Mouse (Mus musculus) neural tube, embryonic 15.5 days (tissue): Measurements from ENCODE around the gene Prune2. TPM values are rescaled to one million over a fixed set of nuclear protein-coding genes. Genes with fewer than 3 reads are reported as not detected.

Source experiments
- ATAC-seq: fragments of 200-750 bp; cut with Nextera tagmentation; 2 replicates; pipeline ENCODE4 v1.8.0; 2017; ENCODE audit warnings: mild to moderate bottlenecking, moderate TSS enrichment, moderate library complexity; ENCODE audit not compliant: low FRiP score
- H3K27ac ChIP-seq: fragments of 300-500 bp; sonication (generic); replicated peaks from 2 replicates; pipeline ENCODE4 v1.5.1; 2015; ENCODE audit warnings: mild to moderate bottlenecking, inconsistent platforms
- H3K27me3 ChIP-seq: fragments of 300-500 bp; sonication (generic); replicated peaks from 2 replicates; pipeline ENCODE4 v1.6.1; 2015; ENCODE audit warnings: inconsistent platforms
- H3K36me3 ChIP-seq: fragments of 300-500 bp; sonication (generic); 2 replicates; pipeline ENCODE4 v1.6.1; 2015; ENCODE audit warnings: inconsistent platforms
- H3K4me1 ChIP-seq: fragments of 300-500 bp; sonication (generic); 2 replicates; pipeline ENCODE4 v1.6.1; 2015; ENCODE audit warnings: inconsistent platforms
- H3K4me2 ChIP-seq: fragments of 300-500 bp; sonication (generic); 2 replicates; pipeline ENCODE4 v1.6.1; 2015; ENCODE audit warnings: inconsistent platforms, mild to moderate bottlenecking, moderate library complexity
- H3K4me3 ChIP-seq: fragments of 300-500 bp; sonication (generic); replicated peaks from 2 replicates; pipeline ENCODE4 v1.5.1; 2015; ENCODE audit warnings: mild to moderate bottlenecking, inconsistent platforms
- H3K9ac ChIP-seq: fragments of 300-500 bp; sonication (generic); replicated peaks from 2 replicates; pipeline ENCODE4 v1.6.1; 2015; ENCODE audit warnings: mild to moderate bottlenecking, inconsistent platforms
- H3K9me3 ChIP-seq: fragments of 300-500 bp; sonication (generic); replicated peaks from 2 replicates; pipeline ENCODE4 v1.6.1; 2016; ENCODE audit warnings: inconsistent platforms
- WGBS: fragments of 180-500 bp; shearing (Covaris S2); methylation state at CpG from one replicate; pipeline ENCODE4 v1.1.7; 2015; ENCODE audit warnings: mixed read lengths; 5-methylcytosine and 5-hydroxymethylcytosine counted together
- polyA plus RNA-seq: library from polyadenylated mRNA; unstranded; fragments of >200 nt; fragmentation: Nextera tagmentation; extraction: Ambion mirVana; gene quantifications from 2 replicates; pipeline ENCODE4 v1.2.1, GENCODE M21; 2015

The Prune2 gene
- polyA plus RNA-seq, 1 experiment from 2014 or later: 11.5 TPM

DNA sequence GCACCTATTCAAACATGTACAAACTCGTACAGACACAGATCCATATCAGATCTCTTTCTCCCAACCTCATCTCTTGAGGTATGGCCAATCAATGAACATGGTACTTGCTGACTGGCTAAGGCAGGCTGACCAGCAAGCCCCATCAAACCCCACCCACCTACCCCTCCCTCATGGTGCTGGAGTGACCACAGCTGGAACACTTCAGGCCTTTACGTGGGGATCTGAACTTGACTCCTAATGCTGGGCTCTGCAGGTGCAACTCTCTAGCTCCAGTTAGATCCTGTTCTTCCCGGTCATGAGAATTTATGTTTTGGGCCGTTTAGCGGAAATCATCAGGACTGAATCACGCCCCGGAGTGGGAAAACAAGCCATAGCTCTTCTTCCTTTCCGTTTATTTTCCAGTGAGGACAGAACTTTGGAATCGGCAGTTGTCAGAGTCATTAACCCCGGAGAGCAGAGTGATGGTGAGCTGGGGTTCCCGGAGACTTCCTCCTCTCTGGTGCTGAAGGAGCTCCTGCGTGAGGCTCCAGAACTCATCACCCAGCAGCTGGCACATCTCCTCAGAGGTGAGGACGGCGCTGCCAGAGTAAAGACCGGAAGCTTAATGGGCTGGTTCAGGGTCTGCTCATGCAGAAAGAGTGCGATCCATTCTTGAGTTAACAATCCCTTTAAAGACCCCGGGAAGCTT, 50.4 kb downstream of the Prune2 start:
- H3K27ac ChIP-seq: no peak overlapping the region
- no peak for ATAC-seq
- no peaks in the 10 kb centered on the region for H3K9me3 ChIP-seq
- no peaks in the 10 kb centered on the region for H3K27me3 ChIP-seq
- H3K4me3 ChIP-seq: no peak overlapping the region
- no peak overlapping the region for H3K4me2 ChIP-seq
- 57% methylated on average over 17 of the region's 17 CpGs for WGBS
- H3K9ac ChIP-seq: no peak overlapping the region
- H3K36me3 ChIP-seq: no peaks in the 10 kb centered on the region
- no peaks in the 10 kb centered on the region for H3K4me1 ChIP-seq

DNA sequence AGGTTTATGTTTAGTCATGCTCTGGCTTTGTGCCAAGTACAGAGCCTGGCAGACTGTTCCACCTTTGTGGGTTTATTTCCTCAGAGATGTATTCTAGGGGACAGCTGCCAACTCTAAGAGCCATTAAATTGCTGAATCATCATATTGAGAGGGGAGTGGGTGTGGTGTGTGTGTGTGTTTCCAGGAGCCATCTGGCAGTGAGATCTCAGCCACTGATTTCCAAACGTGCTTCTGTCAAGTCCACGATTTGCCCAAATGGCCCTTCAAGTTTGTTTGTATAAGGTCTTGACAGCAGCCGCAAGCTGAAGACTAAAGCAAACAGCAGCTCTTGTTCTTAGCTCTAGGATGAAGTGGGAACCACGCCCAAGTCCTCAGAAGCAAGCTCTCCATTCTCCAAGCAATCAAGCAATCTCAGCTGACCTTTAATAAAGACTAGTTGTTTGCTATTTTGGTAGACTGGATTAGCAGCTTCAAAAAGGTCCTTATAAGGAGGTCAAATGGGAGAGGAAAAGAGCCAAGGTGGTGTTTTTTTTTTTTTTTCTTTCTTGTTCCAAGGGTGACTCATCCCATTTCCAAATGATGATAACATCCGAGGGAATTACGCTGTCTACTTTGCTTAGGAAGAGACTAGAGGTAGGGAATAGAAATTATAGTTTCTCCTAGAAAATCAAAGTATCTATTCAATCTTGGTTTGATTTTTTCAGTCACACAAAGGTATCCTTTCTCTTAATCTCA, 55.5 kb downstream of the Prune2 start:
- H3K9me3 ChIP-seq: no peaks in the 10 kb centered on the region
- WGBS: 57% methylated on average over 6 of the region's 6 CpGs
- no peak overlapping the region for H3K9ac ChIP-seq
- H3K4me1 ChIP-seq: no peaks in the 10 kb centered on the region
- H3K4me2 ChIP-seq: no peak overlapping the region
- no peak overlapping the region for H3K27ac ChIP-seq
- no peaks in the 10 kb centered on the region for H3K36me3 ChIP-seq
- no peak overlapping the region for H3K4me3 ChIP-seq
- H3K27me3 ChIP-seq: no peaks in the 10 kb centered on the region
- no peak for ATAC-seq

DNA sequence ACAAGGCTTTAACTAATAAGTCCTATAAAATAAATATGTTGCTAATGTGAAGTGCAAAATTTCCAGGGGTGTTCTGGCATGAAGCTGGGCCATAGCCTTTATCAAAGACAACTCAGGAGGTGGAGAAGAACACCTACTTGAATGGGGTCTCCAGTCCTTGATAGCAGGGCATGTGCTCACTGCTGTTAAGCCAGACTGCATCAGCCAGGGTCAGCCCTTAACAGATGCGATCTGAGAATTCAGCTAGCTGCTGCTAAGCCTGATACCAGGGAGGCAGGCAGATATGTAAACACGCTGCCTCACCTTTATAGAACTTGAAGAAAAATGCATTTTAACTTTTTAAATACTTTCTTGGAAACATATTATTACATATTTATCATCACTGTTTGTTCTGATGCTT, 57.2 kb downstream of the Prune2 start:
- H3K9ac ChIP-seq: no peak overlapping the region
- no peak overlapping the region for H3K4me3 ChIP-seq
- H3K27me3 ChIP-seq: no peaks in the 10 kb centered on the region
- H3K27ac ChIP-seq: no peak overlapping the region
- H3K4me2 ChIP-seq: no peak overlapping the region
- 85% methylated on average over 2 of the region's 2 CpGs for WGBS
- H3K9me3 ChIP-seq: no peaks in the 10 kb centered on the region
- H3K4me1 ChIP-seq: no peaks in the 10 kb centered on the region
- no peaks in the 10 kb centered on the region for H3K36me3 ChIP-seq
- no peak for ATAC-seq

DNA sequence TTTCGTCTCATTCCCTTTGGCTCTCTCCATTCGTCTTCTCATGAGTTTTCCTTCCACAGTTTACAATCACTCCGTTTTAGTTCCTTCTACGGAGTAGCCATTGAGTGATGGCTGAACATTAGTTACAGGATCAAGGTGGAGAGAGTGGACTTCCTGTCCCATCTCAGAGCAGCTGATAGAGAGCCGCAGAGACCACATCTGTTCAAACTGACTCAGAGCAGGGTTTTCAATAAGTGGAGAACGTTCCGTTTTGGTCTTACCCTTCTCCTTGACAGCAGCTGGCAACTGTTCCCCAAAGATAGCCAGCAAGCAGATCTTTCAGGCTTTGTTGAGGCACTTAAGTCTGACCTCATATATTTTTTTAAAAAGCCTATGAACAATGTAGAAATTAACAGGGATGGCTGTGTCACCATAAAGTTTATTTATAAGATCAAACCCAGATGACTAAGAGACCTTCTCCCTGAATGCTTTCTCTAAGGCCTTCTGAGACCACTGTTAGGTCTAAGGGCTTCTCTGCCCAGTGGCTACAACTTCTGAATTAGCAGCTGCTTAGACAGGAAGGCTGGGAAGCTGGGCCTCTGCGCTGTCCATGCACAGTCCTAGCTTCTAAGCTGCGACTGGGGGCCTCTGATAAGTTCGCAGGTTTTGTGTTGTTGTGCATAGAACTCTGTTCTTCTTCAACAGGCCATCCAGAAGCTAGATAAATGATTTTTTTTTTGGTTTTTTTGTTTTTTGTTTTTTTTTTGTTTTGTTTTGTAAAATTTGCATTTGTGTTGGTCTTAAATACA, 58.6 kb downstream of the Prune2 start:
- no peaks in the 10 kb centered on the region for H3K27me3 ChIP-seq
- H3K9ac ChIP-seq: no peak overlapping the region
- no peaks in the 10 kb centered on the region for H3K9me3 ChIP-seq
- no peaks in the 10 kb centered on the region for H3K36me3 ChIP-seq
- ATAC-seq: no peak
- no peaks in the 10 kb centered on the region for H3K4me1 ChIP-seq
- no peak overlapping the region for H3K4me3 ChIP-seq
- no peak overlapping the region for H3K4me2 ChIP-seq
- 88% methylated on average over 10 of the region's 10 CpGs for WGBS
- H3K27ac ChIP-seq: no peak overlapping the region

DNA sequence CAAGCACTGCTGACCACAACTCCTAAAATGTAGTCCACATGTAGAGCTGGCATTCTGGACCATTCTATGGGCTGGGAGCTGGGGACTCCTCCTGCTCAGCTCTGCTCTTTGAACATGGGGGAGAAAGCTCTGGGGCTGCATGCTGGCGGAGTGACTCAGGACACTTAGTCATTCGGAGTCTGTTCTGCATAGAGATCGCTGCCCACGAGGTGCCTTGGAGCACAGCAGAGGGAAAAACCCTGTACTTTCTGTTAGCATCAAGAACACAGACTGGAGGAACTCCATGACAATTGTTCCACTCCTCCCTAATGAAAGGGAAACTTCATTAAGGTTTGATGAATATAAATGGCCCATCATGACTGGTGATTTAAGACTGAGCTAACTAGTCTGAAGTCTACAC, 68.8 kb downstream of the Prune2 start:
- no peak overlapping the region for H3K27ac ChIP-seq
- ATAC-seq: no peak
- no peaks in the 10 kb centered on the region for H3K9me3 ChIP-seq
- H3K36me3 ChIP-seq: no peaks in the 10 kb centered on the region
- H3K4me3 ChIP-seq: no peak overlapping the region
- H3K4me1 ChIP-seq: no peaks in the 10 kb centered on the region
- H3K27me3 ChIP-seq: no peaks in the 10 kb centered on the region
- H3K4me2 ChIP-seq: no peak overlapping the region
- 79% methylated on average over 4 of the region's 4 CpGs for WGBS
- no peak overlapping the region for H3K9ac ChIP-seq

DNA sequence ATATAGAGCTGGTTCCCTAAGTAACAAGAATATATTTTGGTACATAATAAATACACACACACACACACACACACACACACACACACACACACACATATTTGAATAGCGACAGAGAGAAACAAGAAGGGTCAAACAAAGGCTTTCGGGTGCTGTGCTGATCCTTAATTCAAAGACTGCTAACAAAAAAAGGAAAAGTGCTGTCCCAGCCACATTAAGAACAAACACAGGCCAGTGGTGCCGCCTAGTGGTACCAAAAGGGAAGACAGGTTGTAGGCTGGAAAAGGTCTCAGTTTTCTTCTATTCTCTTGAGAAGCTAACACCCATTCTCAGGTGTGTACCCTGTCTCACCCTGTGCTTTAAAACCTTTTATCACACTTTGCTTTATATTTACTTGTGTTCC, 74.4 kb downstream of the Prune2 start:
- Histone ChIP-seq H3K4me3 (no peak overlapping the region), H3K4me2 (no peak overlapping the region), H3K9me3 (no peaks in the 10 kb centered on the region), H3K27ac (no peak overlapping the region), H3K27me3 (no peaks in the 10 kb centered on the region), H3K36me3 (no peaks in the 10 kb centered on the region), H3K9ac (no peak overlapping the region), H3K4me1 (no peaks in the 10 kb centered on the region)
- WGBS: 3% methylated on average over 3 of the region's 3 CpGs
- no peak for ATAC-seq

DNA sequence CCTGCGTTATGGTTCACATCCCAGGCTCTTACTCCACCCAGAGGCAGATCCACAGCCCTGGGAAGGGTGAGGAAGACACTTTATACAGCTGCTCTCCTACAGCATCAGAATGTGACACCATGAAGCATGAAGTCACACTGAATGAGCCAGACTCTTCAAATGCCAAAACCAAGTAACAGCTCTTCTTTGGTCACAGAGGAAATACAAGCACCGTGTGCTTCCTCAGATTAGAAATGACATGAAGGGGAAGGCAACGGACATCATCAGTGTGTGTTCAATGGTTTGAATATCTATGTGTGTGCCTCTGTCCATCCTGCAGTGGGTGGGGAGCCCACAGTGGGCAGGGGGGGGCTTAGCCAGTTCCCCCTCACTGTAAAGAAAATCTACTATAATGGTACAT, 76.4 kb downstream of the Prune2 start:
- H3K9ac ChIP-seq: no peak overlapping the region
- no peak overlapping the region for H3K4me3 ChIP-seq
- H3K4me1 ChIP-seq: no peaks in the 10 kb centered on the region
- H3K27ac ChIP-seq: no peak overlapping the region
- no peaks in the 10 kb centered on the region for H3K9me3 ChIP-seq
- H3K4me2 ChIP-seq: no peak overlapping the region
- no peaks in the 10 kb centered on the region for H3K36me3 ChIP-seq
- H3K27me3 ChIP-seq: no peaks in the 10 kb centered on the region
- 91% methylated on average over 3 of the region's 3 CpGs for WGBS
- no peak for ATAC-seq

DNA sequence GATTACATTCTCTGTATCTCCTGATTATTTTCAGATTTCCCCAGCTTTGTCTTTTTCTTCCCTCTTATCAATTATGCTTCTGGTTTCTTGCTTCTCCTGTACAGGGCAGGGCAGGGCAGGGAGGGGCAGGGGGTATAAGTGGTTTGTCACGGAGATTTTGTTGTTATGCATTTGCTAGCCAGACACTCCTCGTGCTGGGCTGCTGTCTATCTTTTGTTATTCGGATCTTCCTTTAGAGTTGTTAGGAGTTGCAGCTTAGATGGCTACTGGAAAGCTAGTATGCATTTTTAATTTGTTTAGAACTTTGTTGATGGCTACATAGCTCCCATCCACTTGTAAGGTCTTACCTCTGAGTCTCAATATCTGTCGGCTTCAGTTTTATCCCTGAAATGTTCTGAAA, 91.0 kb downstream of the Prune2 start:
- Histone ChIP-seq H3K36me3 (no peaks in the 10 kb centered on the region), H3K27me3 (no peaks in the 10 kb centered on the region), H3K9ac (no peak overlapping the region), H3K9me3 (no peaks in the 10 kb centered on the region), H3K4me2 (no peak overlapping the region), H3K4me1 (no peaks in the 10 kb centered on the region), H3K4me3 (no peak overlapping the region), H3K27ac (no peak overlapping the region)
- ATAC-seq: no peak
- WGBS: 76% methylated on average over 4 of the region's 4 CpGs

DNA sequence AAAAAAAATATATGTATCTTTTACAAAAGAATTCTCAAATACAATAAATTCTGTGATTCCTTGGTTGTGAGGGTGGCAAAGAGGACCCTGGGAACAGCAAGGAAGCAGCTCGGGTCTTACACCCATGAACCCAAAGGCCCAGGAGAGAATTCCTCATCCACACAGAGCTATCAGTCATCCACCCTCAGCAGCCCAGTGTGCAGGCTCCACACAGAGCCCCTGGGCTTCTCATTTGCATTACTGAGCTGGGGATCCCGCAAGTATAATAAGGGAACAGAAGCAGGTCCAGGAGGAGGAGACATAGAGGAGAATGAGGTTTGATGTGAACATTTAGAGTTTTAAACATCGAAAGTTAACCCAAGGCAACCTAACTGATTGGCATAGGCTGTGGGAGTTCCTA, 100.0 kb downstream of the Prune2 start:
- H3K9me3 ChIP-seq: no peaks in the 10 kb centered on the region
- ATAC-seq: no peak
- H3K4me2 ChIP-seq: no peak overlapping the region
- no peaks in the 10 kb centered on the region for H3K27me3 ChIP-seq
- no peak overlapping the region for H3K27ac ChIP-seq
- H3K36me3 ChIP-seq: no peaks in the 10 kb centered on the region
- H3K9ac ChIP-seq: no peak overlapping the region
- no peaks in the 10 kb centered on the region for H3K4me1 ChIP-seq
- 26% methylated on average over 3 of the region's 3 CpGs for WGBS
- H3K4me3 ChIP-seq: no peak overlapping the region

DNA sequence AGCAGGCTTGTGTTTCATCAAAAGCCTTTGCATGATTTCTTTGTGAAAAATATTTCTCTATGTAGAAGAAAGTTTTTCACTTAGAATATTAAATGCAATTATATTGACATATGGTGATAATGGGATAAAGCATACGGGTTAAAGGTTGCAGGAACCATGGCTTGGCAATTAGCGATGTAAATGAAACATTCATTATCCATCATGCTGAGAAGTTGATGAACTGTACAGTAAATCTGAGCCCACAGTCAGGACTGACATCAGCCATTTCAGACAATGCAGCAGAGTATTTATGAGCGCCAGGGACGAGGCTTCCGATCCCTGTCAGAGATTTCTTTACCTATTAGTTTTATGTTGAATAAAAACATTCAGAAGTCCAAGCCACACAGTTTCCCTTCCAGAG, 104.2 kb downstream of the Prune2 start:
- Histone ChIP-seq H3K9ac (no peak overlapping the region), H3K4me2 (no peak overlapping the region), H3K4me3 (no peak overlapping the region), H3K4me1 (no peaks in the 10 kb centered on the region), H3K9me3 (no peaks in the 10 kb centered on the region), H3K27ac (no peak overlapping the region), H3K36me3 (no peaks in the 10 kb centered on the region), H3K27me3 (no peaks in the 10 kb centered on the region)
- ATAC-seq: no peak
- WGBS: 60% methylated on average over 5 of the region's 5 CpGs

DNA sequence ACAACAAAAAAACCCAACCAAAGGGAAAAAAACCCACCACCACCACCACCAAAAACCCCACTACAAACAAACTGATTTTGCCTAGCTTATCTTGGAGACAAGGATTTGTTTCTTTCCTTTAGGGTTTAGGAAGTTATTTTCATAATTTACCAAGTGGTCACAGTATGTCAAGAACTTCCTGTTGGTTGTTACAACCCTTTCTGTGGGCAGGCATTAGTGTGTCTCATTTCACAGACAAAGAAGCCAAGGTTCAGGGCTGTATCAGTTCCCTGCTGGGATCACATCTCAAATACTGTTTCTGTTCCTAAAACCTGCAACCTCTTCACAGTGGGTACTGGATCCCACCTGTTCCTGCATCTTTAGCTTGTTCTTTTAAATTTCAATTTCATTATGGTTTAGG, 108.5 kb downstream of the Prune2 start:
- no peak overlapping the region for H3K4me3 ChIP-seq
- no peaks in the 10 kb centered on the region for H3K4me1 ChIP-seq
- no peak overlapping the region for H3K9ac ChIP-seq
- no peak overlapping the region for H3K27ac ChIP-seq
- H3K36me3 ChIP-seq: no peaks in the 10 kb centered on the region
- no peak overlapping the region for H3K4me2 ChIP-seq
- no peaks in the 10 kb centered on the region for H3K9me3 ChIP-seq
- ATAC-seq: no peak
- no peaks in the 10 kb centered on the region for H3K27me3 ChIP-seq

DNA sequence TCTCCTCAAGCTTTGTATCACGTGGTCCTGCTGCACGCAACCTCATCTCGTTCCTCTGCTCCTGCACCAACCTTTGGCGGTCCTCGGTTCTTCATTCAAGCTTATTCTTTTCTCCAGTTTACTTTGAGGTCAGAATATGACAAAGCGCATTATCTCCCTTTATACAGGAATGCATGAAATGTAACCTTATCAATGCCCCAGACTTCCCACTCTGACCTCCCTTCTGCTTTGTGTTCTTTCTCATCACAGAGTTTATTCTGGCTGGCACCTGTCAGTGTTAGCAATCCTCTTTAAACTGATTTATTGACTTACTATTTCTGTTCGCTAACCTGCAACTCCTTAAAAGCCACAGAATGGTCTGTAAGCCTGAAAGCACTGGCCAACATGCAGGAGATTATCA, 113.1 kb downstream of the Prune2 start:
- Histone ChIP-seq H3K4me2 (no peak overlapping the region), H3K9me3 (no peaks in the 10 kb centered on the region), H3K27me3 (no peaks in the 10 kb centered on the region), H3K36me3 (no peaks in the 10 kb centered on the region), H3K27ac (no peak overlapping the region), H3K4me3 (no peak overlapping the region), H3K9ac (no peak overlapping the region), H3K4me1 (no peaks in the 10 kb centered on the region)
- 90% methylated on average over 7 of the region's 7 CpGs for WGBS
- ATAC-seq: no peak
